Mouse (Mus musculus) lung, adult 2 months (tissue): ENCODE results near the gene Ptma.

Experiments used
- CTCF ChIP-seq: fragments of 200-500 bp; IDR thresholded peaks from 2 replicates; pipeline ENCODE4 v1.5.1; 2011; ENCODE audit warnings: mild to moderate bottlenecking, low read length, control low read depth; ENCODE audit not compliant: insufficient read depth
- POLR2A ChIP-seq: fragments of 200-500 bp; IDR thresholded peaks from 2 replicates; pipeline ENCODE4 v1.6.1; 2011; ENCODE audit warnings: low read depth, mild to moderate bottlenecking, control low read depth, low read length, borderline replicate concordance; ENCODE audit errors: extremely low read depth

- no peak for TF ChIP-seq CTCF
- no peak for TF ChIP-seq POLR2A
These were observed 45.1 kb upstream of the Ptma start for GRCm38 (mm10) chr1:86481468-86481867.
